Mouse (Mus musculus): ENCODE measurements at regions not wholly inside any gene's neighbourhood (a gene's known extent, or its start where the extent isn't known, plus 50 kb on each side); places are given as distances from the start of the nearest gene placed in this dataset.
A peak's percentile ranks its signal among the peaks of the same experiment; 100 is the strongest.

- Histone ChIP-seq H3K9ac (replicated peaks; ENCODE audit: low read length) (no peak overlapping the region), H3K27me3 (ENCODE audit: control insufficient read depth, insufficient read depth, low read length) (no peaks in the 10 kb centered on the region), H3K4me3 (ENCODE audit: low read depth, low read length) (no peak overlapping the region), H3K4me2 (ENCODE audit: low read depth, low read length) (no peak overlapping the region), H3K36me3 (replicated peaks; ENCODE audit: control insufficient read depth, insufficient read depth, low read depth, low read length) (no peaks in the 10 kb centered on the region), H3K27ac (replicated peaks; ENCODE audit: low read depth, low read length) (no peak overlapping the region), H3K4me1 (ENCODE audit: control insufficient read depth, insufficient read depth, low read length) (no peaks in the 10 kb centered on the region), H3K9me3 (replicated peaks; ENCODE audit: control insufficient read depth, low read length) (no peaks in the 10 kb centered on the region)
- WGBS = 82% methylated on average over 6 of the region's 6 CpGs
- ATAC-seq (replicated peaks; ENCODE audit: insufficient number of reproducible peaks, low FRiP score, low TSS enrichment, low read depth) (no peak), DNase-seq (ENCODE audit: low spot score) (no peak)
Observed at GRCm38 (mm10) chr5:40030261-40030660, 275.0 kb upstream of the Hs3st1 start.

GRCm38 (mm10) chr5:40015946-40016345 lies 260.7 kb upstream of the Hs3st1 start:
- Histone ChIP-seq H3K36me3 (replicated peaks; ENCODE audit: control insufficient read depth, insufficient read depth, low read depth, low read length) (no peaks in the 10 kb centered on the region), H3K9me3 (replicated peaks; ENCODE audit: control insufficient read depth, low read length) (no peaks in the 10 kb centered on the region), H3K27me3 (ENCODE audit: control insufficient read depth, insufficient read depth, low read length) (no peaks in the 10 kb centered on the region), H3K27ac (replicated peaks; ENCODE audit: low read depth, low read length) (no peak overlapping the region), H3K9ac (replicated peaks; ENCODE audit: low read length) (no peak overlapping the region), H3K4me3 (ENCODE audit: low read depth, low read length) (no peak overlapping the region), H3K4me2 (ENCODE audit: low read depth, low read length) (no peak overlapping the region), H3K4me1 (ENCODE audit: control insufficient read depth, insufficient read depth, low read length) (no peaks in the 10 kb centered on the region)
- ATAC-seq (replicated peaks; ENCODE audit: insufficient number of reproducible peaks, low FRiP score, low TSS enrichment, low read depth) (no peak), DNase-seq (ENCODE audit: low spot score) (no peak)
- WGBS = 91% methylated on average over 14 of the region's 14 CpGs

GRCm38 (mm10) chr5:39988039-39988438 lies 232.8 kb upstream of the Hs3st1 start:
- Histone ChIP-seq H3K27ac (replicated peaks; ENCODE audit: low read depth, low read length) (no peak overlapping the region), H3K4me3 (ENCODE audit: low read depth, low read length) (no peak overlapping the region), H3K27me3 (ENCODE audit: control insufficient read depth, insufficient read depth, low read length) (no peaks in the 10 kb centered on the region), H3K9me3 (replicated peaks; ENCODE audit: control insufficient read depth, low read length) (no peaks in the 10 kb centered on the region), H3K4me2 (ENCODE audit: low read depth, low read length) (no peak overlapping the region), H3K9ac (replicated peaks; ENCODE audit: low read length) (no peak overlapping the region), H3K36me3 (replicated peaks; ENCODE audit: control insufficient read depth, insufficient read depth, low read depth, low read length) (no peaks in the 10 kb centered on the region), H3K4me1 (ENCODE audit: control insufficient read depth, insufficient read depth, low read length) (no peaks in the 10 kb centered on the region)
- ATAC-seq (replicated peaks; ENCODE audit: insufficient number of reproducible peaks, low FRiP score, low TSS enrichment, low read depth) (no peak), DNase-seq (ENCODE audit: low spot score) (no peak)
- WGBS = 4% methylated on average over 1 of the region's 1 CpGs

- no peak overlapping the region for H3K27ac ChIP-seq (replicated peaks; ENCODE audit: low read depth, low read length)
- H3K36me3 ChIP-seq (replicated peaks; ENCODE audit: control insufficient read depth, insufficient read depth, low read depth, low read length) = no peaks in the 10 kb centered on the region
- H3K9ac ChIP-seq (replicated peaks; ENCODE audit: low read length) = no peak overlapping the region
- no peaks in the 10 kb centered on the region for H3K4me1 ChIP-seq (ENCODE audit: control insufficient read depth, insufficient read depth, low read length)
- no peaks in the 10 kb centered on the region for H3K9me3 ChIP-seq (replicated peaks; ENCODE audit: control insufficient read depth, low read length)
- no peak overlapping the region for H3K4me2 ChIP-seq (ENCODE audit: low read depth, low read length)
- no peak overlapping the region for H3K4me3 ChIP-seq (ENCODE audit: low read depth, low read length)
- ATAC-seq (replicated peaks; ENCODE audit: insufficient number of reproducible peaks, low FRiP score, low TSS enrichment, low read depth) (no peak), DNase-seq (ENCODE audit: low spot score) (no peak)
- no peaks in the 10 kb centered on the region for H3K27me3 ChIP-seq (ENCODE audit: control insufficient read depth, insufficient read depth, low read length)
Observed at GRCm38 (mm10) chr5:39964371-39964770, 209.1 kb upstream of the Hs3st1 start.

GRCm38 (mm10) chr5:39960981-39961380 lies 205.7 kb upstream of the Hs3st1 start:
- ATAC-seq (replicated peaks; ENCODE audit: insufficient number of reproducible peaks, low FRiP score, low TSS enrichment, low read depth) (0 out of 2 replicates have a peak, but pooled peaks have one; percentile 34), DNase-seq (ENCODE audit: low spot score) (peak; percentile 74)
- 32% methylated on average over 4 of the region's 4 CpGs for whole genome bisulfite sequencing
- Histone ChIP-seq H3K27me3 (ENCODE audit: control insufficient read depth, insufficient read depth, low read length) (no peaks in the 10 kb centered on the region), H3K36me3 (replicated peaks; ENCODE audit: control insufficient read depth, insufficient read depth, low read depth, low read length) (no peaks in the 10 kb centered on the region), H3K4me1 (ENCODE audit: control insufficient read depth, insufficient read depth, low read length) (no peaks in the 10 kb centered on the region), H3K9me3 (replicated peaks; ENCODE audit: control insufficient read depth, low read length) (no peaks in the 10 kb centered on the region), H3K4me2 (ENCODE audit: low read depth, low read length) (no peak overlapping the region), H3K27ac (replicated peaks; ENCODE audit: low read depth, low read length) (no peak overlapping the region), H3K4me3 (ENCODE audit: low read depth, low read length) (no peak overlapping the region), H3K9ac (replicated peaks; ENCODE audit: low read length) (no peak overlapping the region)

- WGBS = 82% methylated on average over 2 of the region's 2 CpGs
- no peak for DNase-seq (ENCODE audit: low spot score)
- no peak overlapping the region for H3K27ac ChIP-seq (replicated peaks; ENCODE audit: low read depth, low read length)
- no peaks in the 10 kb centered on the region for H3K36me3 ChIP-seq (replicated peaks; ENCODE audit: control insufficient read depth, insufficient read depth, low read depth, low read length)
- H3K4me2 ChIP-seq (ENCODE audit: low read depth, low read length) = no peak overlapping the region
- no peaks in the 10 kb centered on the region for H3K4me1 ChIP-seq (ENCODE audit: control insufficient read depth, insufficient read depth, low read length)
- no peaks in the 10 kb centered on the region for H3K9me3 ChIP-seq (replicated peaks; ENCODE audit: control insufficient read depth, low read length)
- no peak overlapping the region for H3K4me3 ChIP-seq (ENCODE audit: low read depth, low read length)
- no peak overlapping the region for H3K9ac ChIP-seq (replicated peaks; ENCODE audit: low read length)
- no peak for ATAC-seq (replicated peaks; ENCODE audit: insufficient number of reproducible peaks, low FRiP score, low TSS enrichment, low read depth)
- no peaks in the 10 kb centered on the region for H3K27me3 ChIP-seq (ENCODE audit: control insufficient read depth, insufficient read depth, low read length)
Observed at GRCm38 (mm10) chr5:39935564-39935963, 180.3 kb upstream of the Hs3st1 start.

GRCm38 (mm10) chr5:39931890-39932289 lies 176.6 kb upstream of the Hs3st1 start:
- ATAC-seq (replicated peaks; ENCODE audit: insufficient number of reproducible peaks, low FRiP score, low TSS enrichment, low read depth) (no peak), DNase-seq (ENCODE audit: low spot score) (no peak)
- no peak overlapping the region for H3K4me2 ChIP-seq (ENCODE audit: low read depth, low read length)
- no peak overlapping the region for H3K27ac ChIP-seq (replicated peaks; ENCODE audit: low read depth, low read length)
- 90% methylated on average over 2 of the region's 2 CpGs for WGBS
- no peak overlapping the region for H3K9ac ChIP-seq (replicated peaks; ENCODE audit: low read length)
- H3K36me3 ChIP-seq (replicated peaks; ENCODE audit: control insufficient read depth, insufficient read depth, low read depth, low read length) = no peaks in the 10 kb centered on the region
- no peak overlapping the region for H3K4me3 ChIP-seq (ENCODE audit: low read depth, low read length)
- H3K4me1 ChIP-seq (ENCODE audit: control insufficient read depth, insufficient read depth, low read length) = no peaks in the 10 kb centered on the region
- no peaks in the 10 kb centered on the region for H3K9me3 ChIP-seq (replicated peaks; ENCODE audit: control insufficient read depth, low read length)
- no peaks in the 10 kb centered on the region for H3K27me3 ChIP-seq (ENCODE audit: control insufficient read depth, insufficient read depth, low read length)

GRCm38 (mm10) chr5:39909369-39909768 lies 154.1 kb upstream of the Hs3st1 start:
- ATAC-seq (replicated peaks; ENCODE audit: insufficient number of reproducible peaks, low FRiP score, low TSS enrichment, low read depth) (no peak), DNase-seq (ENCODE audit: low spot score) (no peak)
- WGBS = 70% methylated on average over 1 of the region's 1 CpGs
- no peak overlapping the region for H3K27ac ChIP-seq (replicated peaks; ENCODE audit: low read depth, low read length)
- H3K36me3 ChIP-seq (replicated peaks; ENCODE audit: control insufficient read depth, insufficient read depth, low read depth, low read length) = no peaks in the 10 kb centered on the region
- H3K4me3 ChIP-seq (ENCODE audit: low read depth, low read length) = no peak overlapping the region
- no peaks in the 10 kb centered on the region for H3K4me1 ChIP-seq (ENCODE audit: control insufficient read depth, insufficient read depth, low read length)
- H3K9ac ChIP-seq (replicated peaks; ENCODE audit: low read length) = no peak overlapping the region
- H3K9me3 ChIP-seq (replicated peaks; ENCODE audit: control insufficient read depth, low read length) = no peaks in the 10 kb centered on the region
- no peak overlapping the region for H3K4me2 ChIP-seq (ENCODE audit: low read depth, low read length)
- no peaks in the 10 kb centered on the region for H3K27me3 ChIP-seq (ENCODE audit: control insufficient read depth, insufficient read depth, low read length)

GRCm38 (mm10) chr5:39871723-39872085 lies 116.4 kb upstream of the Hs3st1 start:
- Histone ChIP-seq H3K9ac (replicated peaks; ENCODE audit: low read length) (no peak overlapping the region), H3K27ac (replicated peaks; ENCODE audit: low read depth, low read length) (no peak overlapping the region), H3K4me3 (ENCODE audit: low read depth, low read length) (no peak overlapping the region), H3K27me3 (ENCODE audit: control insufficient read depth, insufficient read depth, low read length) (no peaks in the 10 kb centered on the region), H3K4me2 (ENCODE audit: low read depth, low read length) (no peak overlapping the region), H3K4me1 (ENCODE audit: control insufficient read depth, insufficient read depth, low read length) (no peaks in the 10 kb centered on the region), H3K9me3 (replicated peaks; ENCODE audit: control insufficient read depth, low read length) (no peaks in the 10 kb centered on the region), H3K36me3 (replicated peaks; ENCODE audit: control insufficient read depth, insufficient read depth, low read depth, low read length) (no peaks in the 10 kb centered on the region)
- 81% methylated on average over 2 of the region's 2 CpGs for WGBS
- no peak for DNase-seq (ENCODE audit: low spot score)
- ATAC-seq (replicated peaks; ENCODE audit: insufficient number of reproducible peaks, low FRiP score, low TSS enrichment, low read depth) = no peak

All from embryonic facial prominence, embryonic 11.5 days (tissue).